Mouse (Mus musculus) embryonic facial prominence, embryonic 12.5 days (tissue): ENCODE results near the gene Hemgn. TPM values are rescaled to one million over a fixed set of nuclear protein-coding genes. Genes with fewer than 3 reads are reported as not detected.

ENCODE experiments used
- ATAC-seq: fragments of 200-750 bp; cut with Nextera tagmentation; 2 replicates; pipeline ENCODE4 v1.8.0; 2017; ENCODE audit not compliant: insufficient number of reproducible peaks, insufficient read depth, low FRiP score, low TSS enrichment
- H3K27ac ChIP-seq: fragments of 300-500 bp; sonication (generic); 2 replicates; pipeline ENCODE4 v1.5.1; 2016; ENCODE audit warnings: mild to moderate bottlenecking
- H3K27me3 ChIP-seq: fragments of 300-500 bp; sonication (generic); 2 replicates; pipeline ENCODE4 v1.6.1; 2016; ENCODE audit warnings: mild to moderate bottlenecking, moderate library complexity
- H3K36me3 ChIP-seq: fragments of 300-500 bp; sonication (generic); 2 replicates; pipeline ENCODE4 v1.6.1; 2016; ENCODE audit warnings: mild to moderate bottlenecking
- H3K4me1 ChIP-seq: fragments of 300-500 bp; sonication (generic); 2 replicates; pipeline ENCODE4 v1.6.1; 2016
- H3K4me2 ChIP-seq: fragments of 300-500 bp; sonication (generic); replicated peaks from 2 replicates; pipeline ENCODE4 v1.6.1; 2016; ENCODE audit warnings: mild to moderate bottlenecking, moderate library complexity
- H3K4me3 ChIP-seq: fragments of 300-500 bp; sonication (generic); 2 replicates; pipeline ENCODE4 v1.5.1; 2016; ENCODE audit warnings: mild to moderate bottlenecking
- H3K9ac ChIP-seq: fragments of 300-500 bp; sonication (generic); 2 replicates; pipeline ENCODE4 v1.6.1; 2016; ENCODE audit warnings: mild to moderate bottlenecking, moderate library complexity
- H3K9me3 ChIP-seq: fragments of 300-500 bp; sonication (generic); 2 replicates; pipeline ENCODE4 v1.6.1; 2016; ENCODE audit warnings: mild to moderate bottlenecking, moderate library complexity
- WGBS: fragments of 180-500 bp; shearing (Covaris S2); methylation state at CpG from one replicate; pipeline ENCODE4 v1.1.7; 2016; 5-methylcytosine and 5-hydroxymethylcytosine counted together
- polyA plus RNA-seq: library from polyadenylated mRNA; unstranded; fragments of >200 nt; fragmentation: Nextera tagmentation; extraction: Ambion mirVana; gene quantifications from 2 replicates; pipeline ENCODE4 v1.2.1, GENCODE M21; 2016

The Hemgn gene
- polyA plus RNA-seq = 2.5 and 2.8 TPM in 2 replicates

DNA sequence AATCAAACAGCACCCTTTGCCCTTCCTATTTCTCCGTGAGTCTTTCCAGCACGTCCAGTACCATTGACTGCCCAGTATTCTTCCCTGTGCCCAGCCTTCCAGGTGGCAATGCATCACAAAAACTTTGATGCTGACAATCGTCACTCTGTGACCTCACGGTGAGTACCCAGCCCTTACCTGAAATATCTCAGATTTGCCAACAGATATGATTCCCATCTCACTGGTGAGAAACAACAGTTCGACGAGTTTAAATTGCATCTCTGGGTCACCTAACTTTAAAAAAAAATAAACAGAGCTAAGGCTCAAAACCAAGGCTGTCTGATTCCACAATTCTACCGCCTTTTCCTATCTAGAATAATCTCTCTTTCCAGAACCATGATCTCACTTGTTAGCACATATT is at the start of gene Hemgn:
Gene Hemgn, minus strand, starts transcription at position 101 of the 400 bp plus-strand sequence.
- no peaks in the 10 kb centered on the region for H3K27me3 ChIP-seq
- H3K36me3 ChIP-seq = no peaks in the 10 kb centered on the region
- no peak within 1 kb of the TSS for H3K27ac ChIP-seq
- no peak within 1 kb of the TSS for H3K4me2 ChIP-seq
- H3K4me1 ChIP-seq = no peaks in the 10 kb centered on the region
- no peaks in the 10 kb centered on the region for H3K9me3 ChIP-seq
- no peak within 1 kb of the TSS for H3K4me3 ChIP-seq
- no peak for ATAC-seq
- WGBS = 78% methylated on average over 7 of the region's 7 CpGs
- no peak within 1 kb of the TSS for H3K9ac ChIP-seq

DNA sequence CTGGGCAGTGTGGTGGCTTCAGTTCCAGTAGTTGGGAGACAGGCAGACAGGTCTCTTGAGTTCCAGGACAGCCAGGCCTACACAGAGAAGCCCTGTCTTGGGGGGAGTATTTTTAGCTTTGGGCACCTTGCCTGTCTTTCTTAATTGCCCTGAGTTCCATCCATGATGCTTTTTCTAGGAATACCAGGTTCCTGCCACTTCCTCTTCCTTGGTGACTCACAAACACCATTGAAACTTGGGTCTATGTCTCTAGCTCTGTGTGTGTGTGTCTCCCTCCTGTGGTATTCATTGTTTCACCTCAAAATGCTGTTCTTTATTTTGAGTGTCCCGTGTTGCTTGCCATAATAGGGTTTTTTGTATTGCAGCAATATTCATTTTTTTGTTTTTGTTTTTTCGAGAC is 45.1 kb upstream of the Hemgn start:
- Histone ChIP-seq H3K4me3 (no peak overlapping the region), H3K9me3 (no peaks in the 10 kb centered on the region), H3K4me2 (no peak overlapping the region), H3K27me3 (no peaks in the 10 kb centered on the region), H3K27ac (no peak overlapping the region), H3K4me1 (peaks cover 20% of the 10 kb centered on the region), H3K36me3 (peaks cover 39% of the 10 kb centered on the region), H3K9ac (no peak overlapping the region)
- WGBS = 89% methylated on average over 2 of the region's 2 CpGs
- ATAC-seq = no peak

DNA sequence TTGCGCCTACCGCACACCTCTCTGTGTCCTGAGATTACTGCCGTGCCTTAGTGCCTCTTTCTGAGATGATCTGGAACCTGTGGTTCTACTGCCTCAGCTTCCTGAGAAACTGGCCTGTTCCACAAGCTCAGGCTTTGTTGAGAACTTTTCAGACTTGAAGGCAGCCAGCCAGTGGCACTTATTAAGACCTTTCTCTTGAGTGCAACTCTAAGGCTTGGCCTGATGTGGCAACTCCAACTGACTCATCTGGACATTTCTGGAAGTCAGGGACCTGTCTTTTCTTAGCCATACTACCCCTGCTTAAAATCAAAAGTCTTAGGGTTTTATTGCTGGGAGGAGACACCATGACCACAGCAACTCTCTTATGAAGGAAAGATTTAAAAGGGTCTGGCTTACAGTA is 43.9 kb upstream of the Hemgn start:
- Histone ChIP-seq H3K4me1 (peaks cover 28% of the 10 kb centered on the region), H3K4me2 (no peak overlapping the region)
- WGBS = 97% methylated on average over 3 of the region's 3 CpGs

DNA sequence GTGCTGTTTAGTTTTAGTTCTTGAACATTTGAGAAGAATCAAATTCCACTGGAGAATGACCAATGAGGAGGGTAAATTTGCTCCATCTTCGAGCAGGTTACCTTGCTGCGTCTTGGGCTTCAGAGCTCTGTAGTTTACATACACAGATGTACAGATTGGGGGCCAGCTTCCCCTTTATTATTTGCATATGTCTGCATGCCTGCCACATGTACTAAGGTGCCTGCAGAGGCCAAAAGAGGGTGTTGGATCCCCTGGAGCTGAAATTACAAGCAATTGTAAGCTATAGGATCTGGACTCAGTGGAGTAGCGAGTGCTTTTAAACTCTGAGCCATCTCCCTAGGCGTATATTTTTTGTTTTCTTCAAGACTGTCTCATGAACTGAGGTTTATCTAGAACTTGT is 43.5 kb upstream of the Hemgn start:
- H3K4me1 ChIP-seq = peaks cover 28% of the 10 kb centered on the region
- no peak for ATAC-seq
- no peaks in the 10 kb centered on the region for H3K9me3 ChIP-seq
- H3K4me2 ChIP-seq = no peak overlapping the region
- no peaks in the 10 kb centered on the region for H3K27me3 ChIP-seq
- peaks cover 22% of the 10 kb centered on the region for H3K36me3 ChIP-seq
- H3K4me3 ChIP-seq = no peak overlapping the region
- no peak overlapping the region for H3K9ac ChIP-seq
- WGBS = 72% methylated on average over 4 of the region's 4 CpGs
- no peak overlapping the region for H3K27ac ChIP-seq

More for the DNA sequence above, 43.9 kb upstream of the Hemgn start:
- Histone ChIP-seq H3K27me3 (no peaks in the 10 kb centered on the region), H3K36me3 (peaks cover 26% of the 10 kb centered on the region), H3K9me3 (no peaks in the 10 kb centered on the region), H3K27ac (no peak overlapping the region), H3K9ac (no peak overlapping the region), H3K4me3 (no peak overlapping the region)
- no peak for ATAC-seq

DNA sequence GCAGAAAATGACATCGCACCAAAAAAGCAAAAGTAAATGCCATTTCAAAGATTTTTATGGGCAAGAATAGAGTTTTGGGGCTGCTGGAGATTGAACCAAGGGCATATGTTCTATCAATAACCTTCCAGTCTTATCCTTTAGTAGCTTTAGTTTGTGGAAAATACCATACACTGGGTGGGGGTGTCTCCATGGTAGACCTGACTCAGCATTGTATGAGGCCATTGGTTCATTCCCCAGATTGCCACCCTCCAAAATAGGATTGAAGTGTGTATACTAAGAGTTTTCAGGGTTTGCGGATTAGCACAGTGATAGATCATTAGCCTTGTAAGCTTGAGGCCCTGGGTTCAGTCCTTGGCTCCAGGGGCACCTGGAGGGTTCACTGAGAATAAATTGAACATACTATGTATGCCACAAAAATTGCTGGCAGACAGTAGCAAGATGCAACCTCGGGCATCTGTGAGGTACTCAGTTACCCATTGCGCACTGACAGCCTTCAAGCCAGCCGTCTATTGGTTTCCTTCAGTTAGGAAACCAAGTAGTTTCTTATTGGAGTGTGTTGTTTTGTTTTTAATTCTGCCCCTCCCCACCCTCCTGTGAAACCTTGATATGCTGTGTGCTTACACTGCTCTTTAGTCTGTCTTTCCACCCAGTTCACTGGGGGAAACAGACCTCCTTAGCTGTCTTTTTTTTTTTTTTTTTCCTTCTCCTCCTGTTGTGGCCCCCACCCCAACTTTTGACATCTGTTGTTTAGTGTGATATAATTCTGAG is 41.0 kb upstream of the Hemgn start:
- Histone ChIP-seq H3K27me3 (no peaks in the 10 kb centered on the region), H3K9ac (no peak overlapping the region), H3K9me3 (no peaks in the 10 kb centered on the region), H3K4me1 (peaks cover 28% of the 10 kb centered on the region), H3K27ac (no peak overlapping the region), H3K4me3 (no peak overlapping the region), H3K36me3 (no peaks in the 10 kb centered on the region), H3K4me2 (no peak overlapping the region; the same call in 1 of the 2 replicates)
- no peak for ATAC-seq
- WGBS = 74% methylated on average over 5 of the region's 5 CpGs

DNA sequence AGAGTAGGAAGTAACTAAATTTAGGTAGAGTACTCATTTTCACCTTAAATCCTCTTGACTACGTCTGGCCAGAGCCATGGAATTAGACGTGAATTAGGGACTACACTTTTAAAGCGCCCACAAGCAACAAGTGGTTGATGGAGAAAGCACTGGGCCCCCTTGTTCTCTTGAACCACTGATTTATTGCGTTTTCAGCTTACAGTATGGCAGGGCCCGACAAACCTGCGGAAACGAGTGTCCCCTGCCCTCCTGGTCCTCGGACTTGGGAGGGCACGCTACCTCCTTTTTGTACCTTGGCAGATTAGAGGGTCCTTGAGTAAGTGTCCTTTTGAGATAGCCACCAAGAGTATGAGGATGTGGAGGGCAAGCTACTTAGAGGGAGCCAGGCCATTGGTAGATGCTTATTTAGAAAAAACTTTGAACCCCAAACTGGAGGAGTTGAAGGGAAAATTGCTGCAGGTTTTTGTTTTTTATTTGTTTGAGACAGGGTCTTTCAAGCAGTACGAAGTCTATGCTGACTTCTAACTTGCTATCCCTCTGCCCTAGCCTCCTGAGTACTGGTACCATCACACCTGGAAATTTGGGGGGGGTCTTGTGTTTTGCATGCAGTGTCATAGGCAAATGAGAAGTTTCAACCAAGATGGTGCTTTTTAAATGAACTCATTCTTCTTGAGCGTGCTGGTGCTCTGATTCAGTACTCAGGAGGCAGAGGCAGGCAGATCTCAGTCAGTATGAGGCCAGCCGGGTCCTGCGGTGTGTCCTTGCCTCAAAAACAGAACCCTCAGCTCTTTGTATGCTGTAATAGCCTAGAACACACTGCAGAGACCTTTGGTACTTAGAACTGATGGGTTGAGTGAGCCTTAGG is 39.8 kb upstream of the Hemgn start:
- H3K36me3 ChIP-seq = no peaks in the 10 kb centered on the region

DNA sequence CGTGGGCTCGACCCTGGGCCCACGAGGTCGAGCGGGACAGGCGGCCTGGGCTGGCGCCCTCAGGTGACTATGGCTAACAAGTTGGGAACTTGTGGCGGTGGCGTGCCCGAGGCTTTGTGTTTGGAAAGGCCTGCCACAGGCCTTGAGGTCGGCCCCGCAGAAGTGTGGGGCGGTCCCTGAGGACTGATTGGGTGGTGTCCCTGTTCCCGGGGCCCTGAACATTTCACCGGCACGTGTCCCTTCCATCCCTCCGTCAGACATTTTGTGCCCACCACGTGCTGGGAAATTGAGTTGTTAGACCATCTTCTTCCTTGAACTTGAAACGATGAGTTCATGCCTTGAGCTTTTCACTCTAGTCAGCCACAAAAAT is 39.2 kb upstream of the Hemgn start:
- Histone ChIP-seq H3K9me3 (no peaks in the 10 kb centered on the region), H3K36me3 (no peaks in the 10 kb centered on the region), H3K9ac (peak overlapping the region; percentile 99), H3K27ac (peak overlapping the region; percentile 100), H3K4me2 (peak overlapping the region; percentile 86), H3K4me3 (peak overlapping the region; percentile 88), H3K27me3 (no peaks in the 10 kb centered on the region), H3K4me1 (peaks cover 28% of the 10 kb centered on the region)
- WGBS = under 1% methylated on average over 19 of the region's 19 CpGs
- ATAC-seq = no peak

More for the DNA sequence above, 39.8 kb upstream of the Hemgn start:
- ATAC-seq = no peak
- peaks cover 28% of the 10 kb centered on the region for H3K4me1 ChIP-seq
- H3K4me3 ChIP-seq = peak overlapping the region; percentile 88
- H3K27ac ChIP-seq = peak overlapping the region; percentile 100
- WGBS = 35% methylated on average over 13 of the region's 13 CpGs
- H3K9ac ChIP-seq = peak overlapping the region; percentile 99
- no peaks in the 10 kb centered on the region for H3K27me3 ChIP-seq
- H3K4me2 ChIP-seq = peak overlapping the region; percentile 86
- no peaks in the 10 kb centered on the region for H3K9me3 ChIP-seq

DNA sequence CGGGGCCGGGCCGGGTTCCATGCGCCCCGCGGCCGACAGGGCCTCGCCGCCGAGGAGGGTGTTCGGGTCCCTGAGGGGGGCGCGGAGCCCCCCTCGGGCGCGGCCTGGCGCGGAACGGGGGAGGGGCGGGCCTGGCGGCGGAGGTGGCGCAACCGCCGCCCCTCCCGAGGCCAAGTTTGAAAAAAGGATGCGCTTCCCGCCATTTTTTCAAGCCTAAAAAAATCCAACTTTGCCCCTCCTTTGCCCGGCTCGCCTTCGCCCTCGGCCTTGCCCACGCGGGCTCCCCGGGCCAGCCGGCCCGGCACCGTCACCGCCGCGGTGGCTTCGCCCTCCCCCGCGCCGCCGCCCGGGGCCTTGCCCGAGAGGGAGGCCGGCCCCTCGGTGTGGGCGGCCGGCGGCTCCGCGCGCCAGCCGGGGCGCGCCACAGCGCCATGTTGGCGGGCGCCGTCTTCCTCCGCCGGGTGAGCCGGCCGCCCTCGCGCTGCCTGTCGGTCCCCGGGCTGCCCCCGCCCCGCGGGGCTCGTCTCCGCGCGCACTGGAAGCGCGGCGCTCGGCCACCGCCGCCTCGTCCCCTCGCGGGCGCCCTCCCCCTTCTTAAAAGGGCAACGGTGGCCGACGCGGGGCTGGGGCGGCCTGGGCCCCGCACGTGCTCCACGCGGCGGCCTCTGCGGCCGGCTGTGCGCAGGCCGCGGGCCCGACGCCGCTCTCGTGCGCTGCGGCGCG is 38.6 kb upstream of the Hemgn start:
- H3K4me3 ChIP-seq = peak overlapping the region; percentile 88
- no peak for ATAC-seq
- peak overlapping the region; percentile 100 for H3K27ac ChIP-seq
- WGBS = under 1% methylated on average over 94 of the region's 111 CpGs
- H3K9ac ChIP-seq = peak overlapping the region; percentile 99
- H3K4me1 ChIP-seq = peaks cover 28% of the 10 kb centered on the region
- no peaks in the 10 kb centered on the region for H3K9me3 ChIP-seq
- peak overlapping the region; percentile 86 for H3K4me2 ChIP-seq
- no peaks in the 10 kb centered on the region for H3K36me3 ChIP-seq
- no peaks in the 10 kb centered on the region for H3K27me3 ChIP-seq

DNA sequence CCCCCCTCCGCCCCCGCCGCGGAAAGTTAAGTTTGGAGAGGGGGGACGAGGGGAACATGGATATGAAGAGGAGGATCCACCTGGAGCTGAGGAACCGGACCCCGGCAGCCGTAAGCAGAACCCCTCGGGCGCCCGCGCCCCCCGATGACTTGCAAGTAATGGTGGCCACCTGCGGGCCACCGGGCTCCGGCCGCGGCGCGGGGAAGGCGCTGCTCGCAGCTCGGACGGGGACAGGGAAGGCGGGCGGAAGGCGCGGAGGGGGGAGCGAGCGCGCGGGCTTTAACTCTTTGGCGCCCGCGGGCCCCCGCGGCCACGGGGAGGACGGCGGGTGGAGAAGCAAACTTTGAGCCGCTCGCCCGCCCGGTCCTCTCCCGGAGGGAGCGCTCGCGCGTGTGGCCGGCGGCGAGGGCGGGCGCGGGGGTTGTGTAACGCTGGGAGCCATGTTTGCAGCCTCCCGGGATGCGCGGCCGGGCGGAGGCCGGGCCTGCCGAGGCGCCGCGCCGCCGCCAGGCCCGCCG is 38.0 kb upstream of the Hemgn start:
- Histone ChIP-seq H3K36me3 (no peaks in the 10 kb centered on the region), H3K9me3 (no peaks in the 10 kb centered on the region), H3K4me2 (peak overlapping the region; percentile 86; the same call in 1 of the 2 replicates), H3K27ac (peak overlapping the region; percentile 100), H3K9ac (peak overlapping the region; percentile 99), H3K4me1 (peaks cover 28% of the 10 kb centered on the region), H3K4me3 (peak overlapping the region; percentile 88), H3K27me3 (no peaks in the 10 kb centered on the region)
- under 1% methylated on average over 61 of the region's 70 CpGs for WGBS
- ATAC-seq = peak; percentile 16; the same call in 1 of the 2 replicates

DNA sequence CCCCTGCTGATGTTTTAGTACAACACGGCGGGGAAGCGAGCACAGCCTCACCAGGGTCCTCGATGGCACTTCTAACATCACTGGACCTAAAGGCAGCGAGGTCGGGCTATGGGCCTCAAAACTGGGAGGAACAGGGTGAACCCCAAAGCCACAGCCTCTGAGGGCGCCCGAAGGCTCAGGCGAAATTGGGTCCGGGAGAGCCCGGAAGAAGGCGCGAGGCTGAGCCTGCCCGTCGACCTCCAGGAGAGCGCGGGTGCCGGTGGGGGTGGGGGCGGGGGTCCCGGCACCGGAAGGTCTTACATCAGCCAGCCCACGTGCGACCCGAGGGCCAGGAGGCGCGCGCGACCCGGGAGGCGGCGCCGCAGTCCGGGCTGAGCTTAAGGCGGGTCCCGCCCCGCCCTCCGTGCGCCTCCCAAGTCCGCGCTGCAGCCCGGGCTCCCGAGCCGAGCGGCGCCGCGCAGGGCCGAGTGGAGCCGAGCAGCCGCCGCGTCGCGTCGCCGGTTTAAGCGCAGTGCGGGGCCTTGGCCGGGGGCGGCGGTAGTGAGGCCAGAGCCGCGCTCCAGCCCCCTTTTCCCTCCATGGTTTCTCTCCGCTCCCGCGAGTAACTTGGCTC is 37.3 kb upstream of the Hemgn start, which contains the start of gene Anp32b:
Gene Anp32b, plus strand, starts transcription at position 384 of the 613 bp plus-strand sequence.
- Histone ChIP-seq H3K27ac (peak within 1 kb of the TSS; percentile 100), H3K9me3 (no peaks in the 10 kb centered on the region), H3K4me3 (peak within 1 kb of the TSS; percentile 88), H3K27me3 (no peaks in the 10 kb centered on the region), H3K4me1 (peaks cover 27% of the 10 kb centered on the region), H3K4me2 (peak within 1 kb of the TSS; percentile 86), H3K9ac (peak within 1 kb of the TSS; percentile 99), H3K36me3 (no peaks in the 10 kb centered on the region)
- peak; percentile 95 for ATAC-seq
- under 1% methylated on average over 64 of the region's 66 CpGs for WGBS
